Mouse (Mus musculus) kidney, postnatal 14 days (tissue): ENCODE measurements around the gene Tmem196.

Source experiments
- DNase-seq: peaks from one replicate; pipeline ENCODE4 v3.0.0; 2022; ENCODE audit warnings: mixed read lengths

The Tmem196 gene

GRCm38 (mm10) chr12:119945589-119946310 lies at the start of gene Tmem196:
Tmem196 (plus strand) TSS chr12:119945822.
- peak; percentile 2 for DNase-seq

- no peak for DNase-seq
Observed at GRCm38 (mm10) chr12:119946311-119946692, 680 bp downstream of the Tmem196 start.

DNA sequence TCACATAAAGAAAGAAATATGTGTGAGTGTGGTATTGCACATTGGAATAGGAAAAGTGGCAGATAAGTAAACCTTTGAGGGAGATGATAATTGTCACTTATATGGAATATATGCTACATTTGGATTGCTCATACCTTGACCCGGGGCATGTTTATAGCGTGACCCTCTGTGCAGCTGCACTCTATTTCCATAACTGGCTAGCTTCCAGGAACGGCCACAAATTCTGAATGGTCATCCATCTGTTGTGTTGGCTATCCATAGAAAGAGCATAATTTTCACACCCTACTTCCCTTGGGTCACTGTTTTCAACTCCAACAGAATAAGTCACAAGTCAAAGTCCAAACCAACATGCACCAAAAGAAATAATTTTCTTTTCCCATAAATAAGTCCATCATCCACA lies 11.4 kb downstream of the Tmem196 start:
- no peak for DNase-seq

DNA sequence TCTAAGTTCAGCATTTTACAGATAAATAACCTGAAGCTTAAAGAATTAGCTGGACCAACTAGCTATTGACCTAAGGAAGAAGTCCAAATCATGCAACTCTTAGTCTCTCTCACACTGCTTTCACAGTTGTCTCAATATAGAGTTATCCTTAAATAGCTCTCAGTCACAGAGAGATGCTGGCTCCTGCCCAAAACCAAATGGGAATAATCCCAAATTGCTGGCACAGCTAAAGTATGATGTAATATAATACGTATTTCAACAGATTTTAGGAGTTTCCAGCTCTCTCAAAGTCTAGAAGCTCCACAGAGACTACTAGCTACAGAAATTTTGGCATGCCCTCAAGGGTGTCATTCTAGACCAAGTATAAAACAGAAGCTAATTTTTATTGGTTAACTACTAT lies 15.1 kb downstream of the Tmem196 start:
- DNase-seq = peak; percentile 5

GRCm38 (mm10) chr12:119965373-119965772 lies 19.8 kb downstream of the Tmem196 start:
- DNase-seq = no peak

GRCm38 (mm10) chr12:119970068-119970467 lies 24.4 kb downstream of the Tmem196 start:
- DNase-seq = no peak

DNA sequence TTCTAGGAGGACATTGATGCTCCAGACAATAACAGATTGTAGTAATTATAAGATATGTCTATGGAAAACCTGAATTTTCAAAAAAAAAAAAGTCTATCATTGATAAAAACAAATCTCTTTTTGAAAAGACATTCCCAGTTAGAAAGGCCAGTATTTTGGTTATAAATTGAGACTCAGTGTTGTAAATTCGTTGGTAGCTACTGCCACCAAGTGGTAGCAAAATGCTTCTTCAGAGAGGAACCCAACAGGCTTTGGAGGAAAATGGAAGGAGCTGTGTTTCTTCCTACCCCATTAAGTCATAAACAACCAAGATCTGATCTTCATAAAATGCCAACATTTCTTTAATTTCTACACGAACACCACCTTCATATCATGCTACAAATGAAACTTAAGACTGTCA lies 36.1 kb downstream of the Tmem196 start:
- DNase-seq = peak; percentile 51

DNA sequence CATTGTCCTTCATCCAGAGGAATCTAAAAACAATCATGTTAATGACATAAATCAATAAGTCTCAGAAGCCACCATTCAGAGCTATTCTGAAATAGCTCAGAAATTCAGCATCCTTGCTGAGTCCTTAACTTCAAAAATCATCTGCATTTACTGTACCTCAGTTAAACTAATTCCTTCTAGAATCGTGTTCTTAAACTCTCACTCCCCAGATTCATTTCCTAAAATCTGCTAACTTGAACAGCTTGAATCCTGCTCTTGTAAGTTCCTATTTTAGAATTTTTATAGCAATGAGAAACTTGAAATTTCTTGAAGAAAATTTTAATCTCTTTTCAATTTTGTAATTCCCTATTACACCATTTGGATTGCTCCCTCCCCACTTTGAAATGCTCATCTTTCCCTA lies 52.6 kb downstream of the Tmem196 start:
- DNase-seq = no peak

DNA sequence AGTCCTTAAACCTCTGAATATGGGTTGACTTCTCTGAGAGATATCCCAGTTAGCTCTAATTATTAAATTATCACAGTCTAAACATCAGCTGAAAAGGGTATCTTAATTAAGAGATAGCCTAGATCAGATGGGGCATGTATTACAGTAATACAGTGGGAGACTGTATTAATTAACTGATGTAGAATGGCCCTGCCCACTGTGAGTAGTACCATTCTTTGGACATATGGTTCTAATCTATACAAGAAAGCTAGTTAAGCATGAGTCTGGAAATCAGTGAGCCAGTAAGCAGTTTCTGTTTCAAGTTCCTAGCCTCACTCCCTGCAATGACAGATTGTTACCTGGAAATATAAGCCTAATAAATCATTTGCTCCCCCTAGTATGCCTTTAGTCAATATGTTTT lies 58.7 kb downstream of the Tmem196 start:
- DNase-seq = no peak

- DNase-seq = no peak
Observed at GRCm38 (mm10) chr12:120014768-120015167, 69.1 kb downstream of the Tmem196 start.

DNA sequence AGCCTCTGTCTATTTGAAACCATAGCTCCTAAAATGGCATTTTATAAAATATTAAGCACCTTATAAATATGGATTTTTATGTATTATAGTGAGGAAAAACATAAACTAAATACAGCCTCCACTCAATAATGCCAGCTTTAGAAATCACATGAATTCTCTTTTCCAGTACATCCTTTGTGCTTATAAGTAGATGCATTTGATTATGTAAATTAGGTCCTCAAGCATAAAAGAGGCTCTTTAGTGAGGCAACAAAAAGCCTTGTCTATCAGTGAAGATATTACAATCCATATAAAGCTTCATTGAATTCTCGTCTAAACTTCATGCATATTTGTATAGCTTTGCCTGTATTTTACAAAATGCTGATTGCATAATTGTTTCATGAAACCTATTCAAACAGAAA lies 69.6 kb downstream of the Tmem196 start:
- DNase-seq = no peak

DNA sequence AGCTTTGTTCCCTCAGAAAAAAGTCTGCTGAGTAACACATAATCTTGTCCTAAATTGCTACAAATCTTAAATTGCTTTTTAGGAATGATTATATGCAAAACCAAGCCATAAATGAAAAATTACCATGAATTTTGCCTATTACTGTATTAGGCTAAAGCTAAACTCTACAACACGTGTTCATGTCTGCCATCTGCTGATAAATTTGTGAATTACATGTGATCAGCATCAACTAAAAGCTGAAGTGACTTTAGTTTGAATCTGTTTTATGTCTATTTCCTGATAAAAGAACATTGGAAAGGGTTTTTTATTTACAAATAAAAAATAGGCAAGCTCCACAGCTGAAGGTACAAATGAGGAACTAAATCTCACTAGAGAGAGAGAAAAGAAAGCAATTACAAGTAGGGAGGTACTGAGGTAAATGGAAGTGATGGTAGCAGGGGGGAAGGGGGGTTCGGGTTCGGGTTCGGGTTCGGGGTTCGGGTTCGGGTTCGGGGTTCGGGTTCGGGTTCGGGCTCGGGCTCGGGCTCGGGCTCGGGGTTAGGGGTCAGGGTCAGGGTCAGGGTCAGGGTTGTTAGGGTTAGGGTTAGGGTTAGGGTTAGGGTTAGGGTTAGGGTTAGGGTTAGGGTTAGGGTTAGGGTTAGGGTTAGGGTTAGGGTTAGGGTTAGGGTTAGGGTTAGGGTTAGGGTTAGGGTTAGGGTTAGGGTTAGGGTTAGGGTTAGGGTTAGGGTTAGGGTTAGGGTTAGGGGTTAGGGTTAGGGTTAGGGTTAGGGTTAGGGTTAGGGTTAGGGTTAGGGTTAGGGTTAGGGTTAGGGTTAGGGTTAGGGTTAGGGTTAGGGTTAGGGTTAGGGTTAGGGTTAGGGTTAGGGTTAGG lies 82.7 kb downstream of the Tmem196 start:
- DNase-seq = peak; percentile 48
